Mouse (Mus musculus) CH12.LX (cell line): ENCODE measurements around the gene Gpr142. TPM values are rescaled to one million over a fixed set of nuclear protein-coding genes. Genes with fewer than 3 reads are reported as not detected.

ENCODE experiments used
- DNase-seq: peaks from one replicate; pipeline ENCODE4 v3.0.0-alpha.2; 2013; ENCODE audit errors: extremely low read depth
- H3K27ac ChIP-seq: 2 replicates; pipeline ENCODE4 v1.5.1; 2012; ENCODE audit warnings: low read depth, mild to moderate bottlenecking, control low read depth, moderate library complexity; ENCODE audit not compliant: insufficient read depth
- H3K27me3 ChIP-seq: replicated peaks from 2 replicates; pipeline ENCODE3; 2012; ENCODE audit warnings: inconsistent platforms
- H3K36me3 ChIP-seq, 2 experiments: replicated peaks in 1 of 2; 2 replicates each; pipeline versions ENCODE3 to v1.6.1; 2012; ENCODE audit warnings: inconsistent platforms in 1 of 2, low read length in 1 of 2, mild to moderate bottlenecking in 1 of 2, mixed read lengths in 1 of 2, moderate library complexity in 1 of 2; ENCODE audit not compliant: control insufficient read depth in 1 of 2, insufficient read depth in 1 of 2
- H3K4me1 ChIP-seq, 2 experiments: 2 replicates each; pipeline ENCODE4 v1.6.1; 2012; ENCODE audit warnings: inconsistent platforms in 1 of 2, moderate library complexity in 1 of 2; ENCODE audit not compliant: insufficient read depth in 2 of 2, control insufficient read depth in 1 of 2
- H3K4me2 ChIP-seq: 2 replicates; pipeline ENCODE4 v1.6.1; 2012; ENCODE audit warnings: low read depth, mild to moderate bottlenecking, control low read depth; ENCODE audit not compliant: poor library complexity, insufficient read depth, severe bottlenecking
- H3K4me3 ChIP-seq, 3 experiments: fragments of 150-350 bp in 1 of 3; sonication (generic) in 1 of 3; replicated peaks in 1 of 3; 2 replicates each; pipeline versions ENCODE3 to v1.5.1; 2011 to 2012; ENCODE audit warnings: low read depth in 2 of 3, low read length in 2 of 3, mild to moderate bottlenecking in 2 of 3, moderate library complexity in 2 of 3, control low read depth in 1 of 3, improper control_type of control experiment in 1 of 3, inconsistent platforms in 1 of 3, mixed read lengths in 1 of 3; ENCODE audit not compliant: poor library complexity in 1 of 3
- H3K79me2 ChIP-seq: replicated peaks from 2 replicates; pipeline ENCODE4 v1.6.1; 2012; ENCODE audit warnings: mild to moderate bottlenecking, moderate library complexity; ENCODE audit not compliant: control insufficient read depth, poor library complexity, insufficient read depth, severe bottlenecking; ENCODE audit errors: extremely low read depth
- H3K9ac ChIP-seq: 2 replicates; pipeline ENCODE4 v1.6.1; 2012; ENCODE audit warnings: low read depth, mild to moderate bottlenecking, control low read depth, moderate library complexity; ENCODE audit not compliant: insufficient read depth
- H3K9me3 ChIP-seq: replicated peaks from 2 replicates; pipeline ENCODE3; 2012; ENCODE audit warnings: low read length, inconsistent platforms, mixed read lengths
- BHLHE40 ChIP-seq: IDR thresholded peaks from 2 replicates; pipeline ENCODE4 v1.6.1; 2011; ENCODE audit warnings: mild to moderate bottlenecking, low read depth, low read length, improper control_type of control experiment
- CHD1 ChIP-seq: IDR thresholded peaks from 2 replicates; pipeline ENCODE4 v1.6.1; 2012; ENCODE audit warnings: low read depth, low read length, improper control_type of control experiment, inconsistent platforms
- CHD2 ChIP-seq: IDR thresholded peaks from 2 replicates; pipeline ENCODE4 v1.6.1; 2011; ENCODE audit warnings: low read length, improper control_type of control experiment
- CTCF ChIP-seq, 2 experiments: IDR thresholded peaks in 1 of 2; conservative IDR thresholded peaks in 1 of 2; 2 replicates each; pipeline ENCODE4 v1.5.1; 2011 to 2012; ENCODE audit warnings: low read depth in 2 of 2, low read length in 2 of 2, improper control_type of control experiment in 1 of 2, inconsistent platforms in 1 of 2, mild to moderate bottlenecking in 1 of 2, moderate library complexity in 1 of 2
- ELF1 ChIP-seq: IDR thresholded peaks from 2 replicates; pipeline ENCODE4 v1.6.1; 2014; ENCODE audit warnings: low read depth, mild to moderate bottlenecking, inconsistent platforms, low read length, improper control_type of control experiment
- GABPA ChIP-seq: IDR thresholded peaks from 2 replicates; pipeline ENCODE4 v1.6.1; 2012; ENCODE audit warnings: low read depth, low read length, improper control_type of control experiment, inconsistent platforms; ENCODE audit not compliant: insufficient replicate concordance
- HCFC1 ChIP-seq: IDR thresholded peaks from 2 replicates; pipeline ENCODE4 v1.6.1; 2012; ENCODE audit warnings: low read depth, mild to moderate bottlenecking, inconsistent platforms, low read length, improper control_type of control experiment
- JUN ChIP-seq: IDR thresholded peaks from 2 replicates; pipeline ENCODE4 v1.6.1; 2011; ENCODE audit warnings: low read depth, mild to moderate bottlenecking, low read length, improper control_type of control experiment, moderate library complexity; ENCODE audit not compliant: insufficient read depth
- KAT2A ChIP-seq: IDR thresholded peaks from 2 replicates; pipeline ENCODE4 v1.6.1; 2012; ENCODE audit warnings: low read length, improper control_type of control experiment, inconsistent platforms; ENCODE audit not compliant: insufficient replicate concordance
- MAFK ChIP-seq: IDR thresholded peaks from 2 replicates; pipeline ENCODE4 v1.6.1; 2011; ENCODE audit warnings: low read length, improper control_type of control experiment; ENCODE audit not compliant: insufficient replicate concordance
- MXI1 ChIP-seq: IDR thresholded peaks from 2 replicates; pipeline ENCODE4 v1.6.1; 2011; ENCODE audit warnings: mild to moderate bottlenecking, low read depth, low read length, improper control_type of control experiment
- PAX5 ChIP-seq: IDR thresholded peaks from 2 replicates; pipeline ENCODE4 v1.6.1; 2012; ENCODE audit warnings: low read length, inconsistent platforms, mixed read lengths
- RAD21 ChIP-seq: IDR thresholded peaks from 2 replicates; pipeline ENCODE4 v1.6.1; 2011; ENCODE audit warnings: low read depth, mild to moderate bottlenecking, low read length, improper control_type of control experiment, moderate library complexity
- SIN3A ChIP-seq: IDR thresholded peaks from 2 replicates; pipeline ENCODE4 v1.6.1; 2012; ENCODE audit warnings: low read length, improper control_type of control experiment, inconsistent platforms
- SMC3 ChIP-seq: IDR thresholded peaks from 2 replicates; pipeline ENCODE4 v1.6.1; 2011; ENCODE audit warnings: low read depth, low read length, improper control_type of control experiment
- TCF12 ChIP-seq: IDR thresholded peaks from 2 replicates; pipeline ENCODE4 v1.6.1; 2014; ENCODE audit warnings: low read depth, mild to moderate bottlenecking, inconsistent platforms, low read length, improper control_type of control experiment
- USF1 ChIP-seq: IDR thresholded peaks from 2 replicates; pipeline ENCODE4 v1.6.1; 2014; ENCODE audit warnings: low read depth, mild to moderate bottlenecking, inconsistent platforms, low read length, improper control_type of control experiment
- USF2 ChIP-seq: conservative IDR thresholded peaks from 2 replicates; pipeline ENCODE4 v1.6.1; 2011; ENCODE audit warnings: low read depth, low read length, improper control_type of control experiment
- ZC3H11A ChIP-seq: IDR thresholded peaks from 2 replicates; pipeline ENCODE4 v1.6.1; 2012; ENCODE audit warnings: low read depth, mild to moderate bottlenecking, inconsistent platforms, low read length, improper control_type of control experiment
- ZNF384 ChIP-seq: IDR thresholded peaks from 2 replicates; pipeline ENCODE4 v1.6.1; 2012; ENCODE audit warnings: low read depth, low read length, improper control_type of control experiment, inconsistent platforms
- dilution Hi-C: fragments of 300-500 bp; cut with MboI; formaldehyde crosslinking; loops from 2 replicates; pipeline ENCODE4 v1.14.3; 2020; ENCODE audit warnings: low sequenced_read_pairs; ENCODE audit not compliant: extremely low pct_unique_long_range_greater_than_20kb, extremely low pct_ligation_motif_present
- in situ Hi-C: fragments of 300-500 bp; cut with MboI; formaldehyde crosslinking; loops from 3 replicates; pipeline ENCODE4 v1.14.3; 2019; ENCODE audit warnings: low sequenced_read_pairs, low pct_ligation_motif_present, low pct_unique_long_range_greater_than_20kb, mixed read lengths
- polyA plus RNA-seq: library from polyadenylated mRNA; unstranded; fragments of >175 nt; gene quantifications from 2 replicates; pipeline ENCODE4 v1.2.1, GENCODE M21; 2012; ENCODE audit warnings: low read depth; ENCODE audit not compliant: insufficient read length
- total RNA-seq, 2 experiments: library from RNA; depleted of rRNA; stranded (reverse); fragments of 300-350 nt in 1 of 2; fragments of >200 nt in 1 of 2; gene quantifications; 2 replicates each; pipeline ENCODE4 v1.2.3; 2012 to 2014

Gpr142 gene
- total and polyA plus RNA-seq, 3 experiments: not detected

DNA sequence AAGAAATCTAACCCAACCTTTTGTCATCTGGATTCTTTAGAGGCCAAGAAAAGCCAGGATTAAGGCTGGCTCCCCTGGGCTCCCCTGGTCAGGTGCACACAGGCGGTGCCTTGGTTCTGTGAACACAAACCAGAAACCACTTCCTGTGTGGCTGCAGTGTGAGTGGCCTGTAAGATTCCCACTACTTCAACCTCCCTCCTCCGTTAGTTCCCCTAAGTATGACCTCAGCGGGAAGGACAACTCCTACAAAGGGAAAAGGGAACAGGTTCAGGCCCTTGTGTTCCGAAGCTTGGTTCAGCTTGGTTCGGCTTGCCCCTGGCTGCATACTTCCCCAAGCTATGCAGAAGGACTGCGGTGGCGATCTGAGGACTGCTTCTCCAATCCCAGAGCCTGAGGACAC, 19.5 kb downstream of the Gpr142 start:
- no peak overlapping the region for H3K9ac ChIP-seq
- no peaks in the 10 kb centered on the region for H3K9me3 ChIP-seq
- dilution Hi-C loops: no loop called here
- no peak overlapping the region for H3K4me3 ChIP-seq
- H3K36me3 ChIP-seq: peaks cover 0 to 2% of the 10 kb centered on the region in 2 experiments
- H3K4me2 ChIP-seq: no peak overlapping the region
- H3K4me1 ChIP-seq: peaks cover 9 to 34% of the 10 kb centered on the region in 2 experiments; a peak in 3 of 4 replicates
- in situ Hi-C loops: loop anchor here (5.0 kb wide), 1 partner anchor 59 kb away; no protein-coding TSS in a partner anchor
- TF ChIP-seq CHD1 (no peak), GABPA (no peak), USF1 (no peak), SMC3 (no peak), BHLHE40 (no peak), SIN3A (no peak), USF2 (no peak), KAT2A (no peak), TCF12 (no peak), RAD21 (no peak), ZC3H11A (no peak), MAFK (no peak), CTCF (conservative IDR thresholded peaks at IDR 0.05 in 1 of 2, IDR thresholded peaks at IDR 0.05 in 1 of 2; ENCODE audit: low read depth in 2 of 2, low read length in 2 of 2) (no peak)
- DNase-seq: no peak
- no peak overlapping the region for H3K27ac ChIP-seq
- H3K27me3 ChIP-seq: peaks cover 7% of the 10 kb centered on the region
- H3K79me2 ChIP-seq: no peaks in the 10 kb centered on the region

DNA sequence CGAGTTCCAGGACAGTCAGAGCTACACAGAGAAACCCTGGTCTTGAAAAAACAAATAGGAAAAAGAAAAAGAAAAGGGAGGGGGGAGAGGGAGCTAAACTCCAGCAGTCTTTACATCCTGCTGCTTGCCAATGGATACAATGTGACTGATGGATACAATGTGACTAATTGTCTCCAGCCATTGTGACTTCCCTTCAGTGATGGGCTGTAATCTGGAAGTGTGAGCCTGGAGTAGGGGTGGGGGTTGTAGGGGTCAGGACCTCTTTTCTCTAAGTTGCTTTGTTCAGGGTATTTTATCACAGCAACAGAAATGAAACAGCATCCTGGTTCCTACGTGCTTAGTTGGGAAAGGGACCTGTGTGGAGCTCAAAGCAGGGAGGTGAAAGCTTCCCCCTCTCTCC, 20.4 kb downstream of the Gpr142 start:
- no peak overlapping the region for H3K4me3 ChIP-seq
- no peak for TF ChIP-seq BHLHE40
- TF ChIP-seq CHD2: no peak
- no peak for TF ChIP-seq ZNF384
- no peak for TF ChIP-seq PAX5
- TF ChIP-seq USF2: no peak
- TF ChIP-seq CTCF (conservative IDR thresholded peaks at IDR 0.05 in 1 of 2, IDR thresholded peaks at IDR 0.05 in 1 of 2; ENCODE audit: low read depth in 2 of 2, low read length in 2 of 2): no peak
- no peak for TF ChIP-seq JUN
- TF ChIP-seq MXI1: no peak
- TF ChIP-seq HCFC1: no peak
- TF ChIP-seq ELF1: no peak
- no peak overlapping the region for H3K27ac ChIP-seq
- H3K9me3 ChIP-seq: no peaks in the 10 kb centered on the region
- H3K36me3 ChIP-seq: peaks cover 0 to 2% of the 10 kb centered on the region in 2 experiments
- no peaks in the 10 kb centered on the region for H3K79me2 ChIP-seq
- H3K4me1 ChIP-seq: peaks cover 9 to 39% of the 10 kb centered on the region in 2 experiments; a peak in 3 of 4 replicates
- dilution Hi-C loops (no loop called here), in situ Hi-C loops (loop anchor here (5.0 kb wide), 1 partner anchor 58 kb away; no protein-coding TSS in a partner anchor)
- no peak for DNase-seq
- no peak overlapping the region for H3K4me2 ChIP-seq
- no peak overlapping the region for H3K9ac ChIP-seq
- H3K27me3 ChIP-seq: peaks cover 13% of the 10 kb centered on the region
